Mouse (Mus musculus): ENCODE measurements at regions not wholly inside any gene's neighbourhood (a gene's known extent, or its start where the extent isn't known, plus 50 kb on each side); places are given as distances from the start of the nearest gene placed in this dataset.

DNA sequence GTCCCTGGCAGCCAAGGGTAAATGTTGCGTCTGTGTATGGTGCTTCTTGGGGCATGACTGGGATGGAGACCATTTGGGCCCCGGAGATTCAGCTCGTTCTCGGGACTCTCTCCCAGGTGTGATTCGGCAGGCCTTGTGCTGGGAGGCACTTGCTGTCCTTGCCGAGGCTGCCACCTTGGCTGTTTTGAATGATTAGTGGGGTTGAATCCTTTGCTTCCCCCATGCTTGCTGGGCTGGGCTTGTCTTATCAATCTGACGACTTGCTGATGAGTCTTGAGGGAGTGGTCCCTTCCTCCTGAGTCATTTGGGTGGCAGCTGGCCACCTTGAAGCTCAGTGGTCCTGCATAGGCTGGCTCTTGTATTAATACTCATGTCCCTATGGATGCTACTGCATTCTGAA is 52.0 kb upstream of the Eef2kmt start:
- WGBS: 54% methylated on average over 7 of the region's 7 CpGs
- DNase-seq: no peak
- Histone ChIP-seq H3K27me3 (ENCODE audit: insufficient read depth, low read length) (peaks cover 14% of the 10 kb centered on the region; the same call in 1 of the 2 replicates), H3K9ac (no peak overlapping the region), H3K27ac (ENCODE audit: low read depth) (no peak overlapping the region), H3K4me1 (ENCODE audit: insufficient read depth) (no peaks in the 10 kb centered on the region), H3K9me3 (ENCODE audit: low read depth, low read length) (no peaks in the 10 kb centered on the region), H3K4me3 (ENCODE audit: low read depth, low read length) (no peak overlapping the region), H3K4me2 (no peak overlapping the region), H3K36me3 (ENCODE audit: insufficient read depth) (no peaks in the 10 kb centered on the region)
- no peak for TF ChIP-seq CTCF (IDR thresholded peaks at IDR 0.05; ENCODE audit: low read depth)
- ATAC-seq (ENCODE audit: insufficient read depth): no peak

DNA sequence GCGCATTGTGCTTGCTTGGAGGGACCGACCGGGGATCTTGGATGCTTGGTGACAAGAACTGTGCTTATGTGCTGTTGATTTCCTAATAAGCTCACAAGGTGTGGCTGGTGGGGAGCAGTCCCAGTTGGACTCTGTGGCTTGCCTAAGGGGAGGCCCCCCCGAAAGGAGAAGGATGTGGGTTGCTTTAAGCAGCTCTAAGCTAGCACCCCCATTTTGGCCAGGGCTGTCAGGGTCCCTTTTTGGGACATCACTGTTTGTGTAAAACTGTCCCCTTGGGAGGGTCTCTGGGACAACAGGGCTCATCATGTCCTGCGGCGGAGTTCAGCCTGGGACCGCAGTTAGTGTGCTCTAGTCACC is 51.4 kb upstream of the Eef2kmt start:
- Histone ChIP-seq H3K9ac (no peak overlapping the region), H3K27ac (ENCODE audit: low read depth) (no peak overlapping the region), H3K36me3 (ENCODE audit: insufficient read depth) (no peaks in the 10 kb centered on the region), H3K4me3 (ENCODE audit: low read depth, low read length) (peak overlapping the region; percentile 28), H3K27me3 (ENCODE audit: insufficient read depth, low read length) (peaks cover 14% of the 10 kb centered on the region; the same call in 1 of the 2 replicates), H3K9me3 (ENCODE audit: low read depth, low read length) (no peaks in the 10 kb centered on the region), H3K4me1 (ENCODE audit: insufficient read depth) (no peaks in the 10 kb centered on the region), H3K4me2 (peak overlapping the region; percentile 72)
- DNase-seq: no peak
- no peak for ATAC-seq (ENCODE audit: insufficient read depth)
- WGBS: 66% methylated on average over 7 of the region's 7 CpGs
- no peak for TF ChIP-seq CTCF (IDR thresholded peaks at IDR 0.05; ENCODE audit: low read depth)

DNA sequence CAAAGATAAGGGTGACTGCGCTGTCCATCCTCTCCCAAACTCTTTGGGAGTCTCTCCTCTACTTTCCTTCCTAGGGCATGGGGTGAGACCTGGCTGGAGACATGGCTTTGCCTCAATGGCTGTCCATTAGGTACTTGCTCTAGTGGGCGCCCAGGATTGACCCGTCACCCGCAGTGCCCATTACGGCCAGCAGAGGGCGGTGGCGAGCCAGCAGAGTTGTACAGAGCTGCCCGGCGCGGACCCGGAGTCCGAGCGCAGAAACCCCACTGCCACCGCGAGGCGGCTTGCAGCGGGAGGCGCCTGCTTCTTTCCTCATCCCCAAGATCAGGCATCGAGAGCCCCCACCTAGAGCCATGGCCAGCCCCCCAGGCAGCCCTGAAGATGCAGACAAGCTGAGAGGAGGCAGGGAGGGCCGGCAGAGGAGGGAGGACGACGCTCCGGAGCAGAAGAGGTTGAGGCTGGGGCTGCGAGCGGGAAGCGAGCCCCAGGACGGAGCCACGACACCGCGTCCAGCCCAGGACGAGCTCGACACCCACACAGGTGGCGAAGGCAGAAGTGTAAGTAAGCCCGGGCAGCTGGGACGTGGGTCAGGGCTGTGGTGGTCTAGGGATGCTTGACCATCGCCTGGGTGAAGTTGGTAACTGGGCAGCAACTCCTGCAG is 50.9 kb upstream of the Eef2kmt start:
- no peaks in the 10 kb centered on the region for H3K36me3 ChIP-seq (ENCODE audit: insufficient read depth)
- H3K4me3 ChIP-seq (ENCODE audit: low read depth, low read length): peak overlapping the region; percentile 28
- peak overlapping the region; percentile 29; the same call in 1 of the 2 replicates for H3K9ac ChIP-seq
- peak; percentile 90 for DNase-seq
- peak; percentile 92 for ATAC-seq (ENCODE audit: insufficient read depth)
- H3K27ac ChIP-seq (ENCODE audit: low read depth): no peak overlapping the region
- peaks cover 14% of the 10 kb centered on the region; the same call in 1 of the 2 replicates for H3K27me3 ChIP-seq (ENCODE audit: insufficient read depth, low read length)
- TF ChIP-seq CTCF (IDR thresholded peaks at IDR 0.05; ENCODE audit: low read depth): peak; percentile 99
- H3K4me1 ChIP-seq (ENCODE audit: insufficient read depth): no peaks in the 10 kb centered on the region
- WGBS: 2% methylated on average over 36 of the region's 36 CpGs
- no peaks in the 10 kb centered on the region for H3K9me3 ChIP-seq (ENCODE audit: low read depth, low read length)
- H3K4me2 ChIP-seq: peak overlapping the region; percentile 72

All from lung, embryonic 14.5 days (tissue).